Mouse (Mus musculus) telencephalon, adult 2 months (tissue): ENCODE measurements at regions not wholly inside any gene's neighbourhood (a gene's known extent, or its start where the extent isn't known, plus 50 kb on each side); places are given as distances from the start of the nearest gene placed in this dataset.
A peak's percentile ranks its signal among the peaks of the same experiment; 100 is the strongest.

ENCODE experiments used
- DNase-seq: peaks from one replicate; pipeline ENCODE4 v3.0.0-alpha.2; 2011; ENCODE audit warnings: low read depth, low spot score

DNA sequence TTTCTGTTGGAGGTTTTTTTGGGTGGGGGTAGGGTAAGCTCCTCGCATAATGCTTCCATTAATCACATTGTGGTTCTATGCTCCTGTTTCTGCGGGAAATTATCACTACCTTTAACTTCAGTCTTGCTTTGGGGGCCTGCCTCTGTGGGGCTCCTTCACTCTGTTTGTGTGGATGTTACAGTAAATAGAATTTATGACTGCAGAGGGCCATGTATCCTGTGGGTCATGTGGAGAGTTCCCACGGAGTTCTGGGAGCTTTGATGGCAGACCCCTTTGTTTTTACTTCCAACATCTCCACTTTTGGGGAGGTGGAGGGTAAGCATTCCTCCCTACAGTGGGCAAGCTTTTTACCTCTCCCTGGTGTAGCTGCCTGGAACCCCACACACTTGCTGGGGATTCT is 538.6 kb downstream of the Ptprc start:
- no peak for DNase-seq

DNA sequence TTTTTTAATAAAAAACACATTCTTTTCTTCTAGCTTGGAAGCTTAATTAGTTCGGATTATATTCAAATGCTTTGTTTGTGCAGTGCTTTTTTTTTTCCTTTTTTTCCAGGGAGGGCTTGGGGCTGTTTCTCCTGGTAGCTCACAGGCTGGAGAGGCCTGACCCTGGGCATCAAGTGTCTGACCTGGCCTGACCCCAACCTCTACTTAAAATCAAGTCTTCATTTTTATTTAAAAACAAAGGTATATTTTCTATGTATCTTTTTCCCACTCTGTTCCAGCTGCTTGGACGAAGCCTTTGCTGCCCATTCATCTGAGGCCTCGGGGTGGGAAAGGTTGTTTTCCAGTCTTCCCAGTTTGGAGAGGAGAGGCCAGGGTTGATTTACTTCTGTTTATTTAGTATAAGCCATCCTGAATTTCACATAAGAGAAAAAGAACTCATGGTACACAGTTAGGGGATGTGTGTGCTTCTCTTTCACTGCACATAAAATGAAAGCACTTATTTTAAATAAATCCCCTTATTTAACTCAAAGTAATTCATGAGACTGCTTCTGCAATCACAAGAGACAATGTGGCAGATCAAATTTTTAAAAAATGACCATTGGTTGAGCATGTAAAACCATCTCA is 539.1 kb downstream of the Ptprc start:
- DNase-seq, result no peak

DNA sequence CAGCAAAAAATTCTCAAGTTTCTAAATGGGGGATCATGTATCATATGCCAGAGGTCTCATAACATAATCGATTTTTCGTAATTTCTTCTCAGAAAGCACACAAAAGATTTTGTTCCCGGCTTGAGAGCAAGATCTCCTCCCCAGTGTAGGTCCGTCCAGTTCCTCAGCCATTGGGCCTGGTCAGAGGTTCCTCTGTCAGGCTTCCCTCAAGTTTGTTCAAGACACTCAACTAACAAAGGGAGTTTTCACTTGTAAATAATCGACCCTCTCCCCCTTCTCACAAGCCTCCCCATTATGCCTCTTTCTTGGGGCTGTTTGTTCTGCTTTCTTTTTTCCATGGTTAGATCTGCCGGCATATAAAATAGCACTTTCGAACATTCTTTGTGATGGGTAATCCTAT is 539.7 kb downstream of the Ptprc start:
- no peak for DNase-seq

DNA sequence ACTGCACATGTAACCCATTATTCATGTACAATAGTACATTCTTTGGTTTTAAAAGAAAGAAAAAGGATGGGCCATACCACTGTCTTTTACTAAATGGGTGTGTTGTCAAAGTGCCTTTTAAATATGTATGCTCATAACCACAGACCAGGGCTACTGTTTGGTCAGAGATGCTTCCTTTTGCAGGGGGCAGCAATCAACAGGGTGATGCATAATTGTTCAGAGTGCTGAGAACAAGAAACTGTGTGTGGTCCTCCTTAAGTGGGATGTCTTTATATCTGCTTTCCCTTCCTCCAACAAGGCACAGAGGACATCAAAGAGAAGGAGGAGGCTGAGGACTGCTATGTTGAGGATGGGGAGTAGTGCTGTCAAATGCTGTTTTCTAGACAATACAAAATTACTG is 544.0 kb downstream of the Ptprc start:
- no peak for DNase-seq

DNA sequence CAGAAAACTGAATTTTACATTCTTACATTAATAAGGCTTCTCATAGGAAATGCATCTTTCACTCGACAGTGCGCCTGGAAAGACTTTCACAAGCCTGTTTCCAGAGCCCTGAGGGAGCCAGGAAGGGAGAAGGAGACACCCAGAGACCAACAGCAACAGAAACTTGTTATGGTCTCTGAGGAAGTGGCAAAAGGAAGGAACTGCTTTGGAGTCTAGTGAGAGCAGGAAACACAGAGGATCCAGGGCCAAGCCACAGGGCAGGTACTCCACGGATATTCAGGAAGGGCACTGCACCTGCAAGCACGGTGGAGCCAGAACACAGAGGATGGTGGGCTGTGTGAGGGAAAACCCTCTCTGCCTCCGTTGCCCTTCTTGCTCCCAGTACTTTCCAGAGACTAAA is 554.8 kb downstream of the Ptprc start:
- DNase-seq, result no peak

DNA sequence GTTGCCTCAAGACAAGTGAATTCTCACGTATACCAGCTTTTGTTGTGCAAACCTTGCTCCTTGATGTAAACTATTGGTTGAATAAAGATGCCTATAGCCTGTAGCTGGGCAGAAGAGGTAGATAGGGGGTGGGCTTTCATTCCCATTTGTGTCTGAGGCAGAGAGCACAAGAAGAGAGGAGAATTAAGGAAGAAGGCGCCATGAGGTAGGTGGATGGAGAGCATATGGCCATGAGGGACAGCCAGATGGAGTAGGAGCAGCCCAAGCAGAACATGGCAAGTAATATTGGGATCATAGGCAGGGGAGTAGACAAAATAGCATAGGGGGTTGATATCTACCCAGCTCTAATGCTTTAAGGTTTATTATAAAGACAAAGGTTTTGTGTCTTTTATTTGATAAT is 557.3 kb downstream of the Ptprc start:
- DNase-seq, result peak; percentile 36

GRCm38 (mm10) chr1:137617513-137617912 is 558.0 kb downstream of the Ptprc start:
- peak; percentile 59 for DNase-seq

DNA sequence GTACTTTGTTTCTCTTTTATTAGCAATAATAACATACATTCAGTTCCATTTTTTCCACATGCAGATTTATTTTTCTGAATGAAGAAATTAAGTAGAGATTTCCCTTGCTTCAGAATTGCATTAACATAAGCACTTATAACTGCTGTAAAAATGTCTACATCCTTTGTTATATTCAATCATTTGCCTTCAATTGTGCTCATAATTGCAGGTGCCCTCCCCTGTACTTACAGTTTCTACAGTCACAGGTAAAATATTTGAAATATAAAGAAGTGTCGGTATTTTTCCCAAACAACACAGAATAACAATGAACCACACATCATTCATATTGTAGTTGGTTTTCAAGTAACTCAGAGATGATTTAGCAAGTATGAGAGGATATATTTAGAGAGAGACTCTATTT is 568.8 kb downstream of the Ptprc start:
- no peak for DNase-seq

GRCm38 (mm10) chr1:137605890-137606663 is 569.4 kb downstream of the Ptprc start:
- no peak for DNase-seq

DNA sequence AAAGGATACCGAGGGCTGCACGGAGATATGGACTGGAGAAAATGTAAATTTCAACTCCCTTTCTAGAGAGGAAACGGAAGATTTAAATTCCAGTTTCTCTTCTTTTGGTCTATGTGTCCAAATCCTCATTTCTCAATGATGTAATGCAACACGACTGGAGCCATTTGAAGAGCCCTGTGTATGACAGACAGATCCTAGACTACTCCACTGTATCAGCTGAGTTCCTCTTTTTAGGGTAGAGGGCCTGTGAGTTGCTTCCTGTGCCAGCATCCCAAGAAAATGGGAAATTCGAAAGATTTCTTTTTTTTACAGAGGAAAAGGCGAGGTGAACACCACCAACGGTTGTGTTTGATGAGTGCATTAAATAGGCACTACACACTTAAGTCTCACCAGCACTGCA is 581.8 kb downstream of the Ptprc start:
- DNase-seq, result no peak

DNA sequence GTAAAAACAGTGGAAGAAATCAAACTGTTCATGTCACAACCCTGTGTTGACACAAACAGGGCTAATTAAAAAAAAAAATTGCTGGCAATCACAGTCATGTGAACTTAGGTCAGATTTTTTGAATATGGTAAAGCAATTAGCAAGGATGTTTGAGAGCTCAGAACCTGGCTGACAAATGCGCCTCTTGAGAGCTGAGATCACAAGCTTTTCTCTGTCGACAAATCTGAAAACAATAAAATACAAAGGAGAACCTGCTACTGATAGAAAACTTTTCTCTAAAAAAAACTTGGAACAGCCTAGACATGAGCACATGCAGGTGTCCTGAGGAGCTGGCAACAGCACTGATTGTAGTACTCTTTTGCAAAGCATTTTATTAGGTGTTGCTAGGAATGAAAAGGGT is 583.6 kb downstream of the Ptprc start:
- no peak for DNase-seq

DNA sequence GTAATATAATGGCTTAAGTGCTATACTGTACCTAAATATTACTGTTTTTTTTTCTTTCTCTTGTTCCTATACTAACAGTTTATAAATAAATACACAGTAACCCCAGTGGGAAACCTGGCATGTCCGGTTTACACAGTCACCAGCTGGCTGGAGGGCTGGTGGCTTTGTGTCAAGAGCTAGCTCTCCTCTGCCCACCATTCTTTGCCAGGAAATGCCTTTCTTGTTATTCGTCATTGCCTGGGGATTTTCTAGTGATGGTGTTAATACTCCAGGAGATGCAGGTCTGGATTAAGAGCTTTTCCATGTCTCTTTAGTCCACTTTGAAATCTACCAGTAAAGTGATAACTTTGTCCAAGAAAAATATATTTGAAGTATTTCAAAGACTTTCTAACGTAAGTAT is 584.2 kb downstream of the Ptprc start:
- DNase-seq, result no peak

GRCm38 (mm10) chr1:137588304-137589300 is 586.9 kb downstream of the Ptprc start:
- DNase-seq, result peak; percentile 54

GRCm38 (mm10) chr1:137587481-137588228 is 587.9 kb downstream of the Ptprc start:
- DNase-seq, result no peak

GRCm38 (mm10) chr1:137584696-137585095 is 590.8 kb downstream of the Ptprc start:
- DNase-seq, result no peak

GRCm38 (mm10) chr1:137584104-137584675 is 591.3 kb downstream of the Ptprc start:
- DNase-seq, result no peak

DNA sequence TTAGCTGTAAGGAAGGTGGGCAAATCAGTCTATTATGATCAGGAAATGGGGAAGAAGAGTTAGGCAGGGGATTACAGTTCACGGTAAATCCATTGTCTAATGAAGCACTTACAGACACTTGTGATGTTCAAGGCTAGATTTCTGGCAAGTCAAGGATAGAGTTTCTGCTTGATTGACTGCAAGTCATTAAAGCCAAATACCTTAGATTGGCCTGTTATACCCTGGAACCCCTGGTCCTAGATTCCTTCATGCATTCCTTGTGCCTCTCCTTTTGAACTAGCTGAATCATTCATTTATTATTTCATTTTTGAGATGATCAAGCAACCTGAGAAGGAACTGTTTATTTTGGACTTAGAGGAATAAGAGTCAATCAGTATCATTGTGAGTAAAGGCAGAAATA is 597.9 kb downstream of the Ptprc start:
- DNase-seq, result no peak

- DNase-seq, result no peak
Observed at GRCm38 (mm10) chr1:137576174-137576573, 599.3 kb downstream of the Ptprc start.

GRCm38 (mm10) chr1:137575380-137575779 is 600.1 kb downstream of the Ptprc start:
- DNase-seq, result no peak

- DNase-seq, result no peak
Observed at GRCm38 (mm10) chr1:137571905-137572865, 603.3 kb downstream of the Ptprc start.
